ENCODE assay signal across 12 mouse cellular contexts in the genomic region with DNA sequence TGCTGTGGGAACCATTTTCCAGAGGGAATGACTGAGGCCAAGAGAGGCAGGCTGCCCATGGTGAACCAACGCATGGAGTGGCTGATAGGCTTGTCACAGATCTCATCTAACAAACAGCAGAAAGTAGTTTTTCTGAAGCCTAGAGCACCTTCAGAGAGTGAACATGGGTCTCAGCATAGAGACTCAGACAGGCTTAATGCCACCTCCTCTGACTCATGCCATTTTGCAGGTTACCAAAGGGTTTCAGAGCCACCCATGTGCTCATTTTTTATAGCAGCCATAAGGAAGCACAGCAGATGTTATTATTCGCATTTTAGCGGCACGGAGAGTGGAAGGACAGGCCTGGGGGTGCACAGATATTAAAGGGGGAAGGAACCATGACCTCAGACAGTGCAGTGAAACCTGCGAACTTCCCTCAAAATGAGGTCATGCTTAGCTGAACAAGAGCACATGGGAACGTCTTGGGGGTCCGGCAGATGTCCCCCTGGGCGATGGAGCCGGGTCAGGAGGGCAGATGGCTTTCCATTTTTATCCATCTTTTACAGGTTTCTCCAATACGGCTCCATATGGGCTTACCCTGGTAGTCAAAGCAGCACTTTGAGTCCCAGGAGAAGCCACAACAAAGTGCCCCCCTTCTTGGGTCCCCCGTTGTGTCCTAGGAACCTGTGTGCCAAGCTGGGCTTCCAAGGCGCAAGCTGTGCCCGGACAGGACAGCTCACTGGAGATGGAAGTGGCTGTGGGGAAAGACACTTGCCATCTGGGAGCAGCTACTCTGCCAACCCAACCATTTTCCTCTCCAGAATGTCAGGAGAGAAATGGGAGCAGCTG.
DNase-seq lines count a peak whose midpoint lies in the region; ATAC-seq lines count a peak whose summit lies in the region.
"Had no signal": no experiment of that assay in that cellular context is flagged by ENCODE, and none has a peak within 500 bp of the region (broad histone marks: within the 10 kb centered on the region; RNA-seq: fewer than 3 reads in every experiment).

No protein-coding gene starts in this region.

- no peaks in the 10 kb centered on the region for H3K36me3 ChIP-seq in midbrain, embryonic 13.5 days
- H3K36me3 ChIP-seq in midbrain, embryonic 16.5 days (ENCODE audit: control insufficient read depth, insufficient read depth, low read length), result no peaks in the 10 kb centered on the region
- H3K36me3 ChIP-seq in limb, embryonic 15.5 days, result no peaks in the 10 kb centered on the region
- H3K36me3 ChIP-seq in liver, embryonic 12.5 days, result no peaks in the 10 kb centered on the region

- WGBS in midbrain, embryonic 13.5 days, result 83% methylated on average over 13 of the region's 13 CpGs
- 88% methylated on average over 13 of the region's 13 CpGs for WGBS in midbrain, embryonic 16.5 days
- WGBS in limb, embryonic 15.5 days, result 58% methylated on average over 13 of the region's 13 CpGs
- 69% methylated on average over 13 of the region's 13 CpGs for WGBS in liver, embryonic 12.5 days (ENCODE audit: insufficient replicate concordance)

- no peak overlapping the region for H3K9ac ChIP-seq in midbrain, embryonic 13.5 days (replicated peaks)
- H3K9ac ChIP-seq in midbrain, embryonic 16.5 days (ENCODE audit: low read depth, low read length), result no peak overlapping the region
- H3K9ac ChIP-seq in limb, embryonic 15.5 days, result no peak overlapping the region
- no peak overlapping the region for H3K9ac ChIP-seq in liver, embryonic 12.5 days

- no peak overlapping the region for H3K4me2 ChIP-seq in midbrain, embryonic 13.5 days (replicated peaks)
- no peak overlapping the region for H3K4me2 ChIP-seq in midbrain, embryonic 16.5 days (ENCODE audit: low read length)
- no peak overlapping the region for H3K4me2 ChIP-seq in limb, embryonic 15.5 days
- no peak overlapping the region for H3K4me2 ChIP-seq in liver, embryonic 12.5 days

- 0 out of 2 replicates have a peak, but pooled peaks have one; percentile 31 for ATAC-seq in frontal cortex, adult (ENCODE audit: low TSS enrichment)
- peak; percentile 14; the same call in 1 of the 2 replicates for ATAC-seq in midbrain, embryonic 13.5 days
- ATAC-seq in midbrain, embryonic 16.5 days, result no peak
- ATAC-seq in limb, embryonic 15.5 days (ENCODE audit: insufficient number of reproducible peaks, low FRiP score, low TSS enrichment, low read depth), result no peak
- ATAC-seq in liver, embryonic 12.5 days, result no peak
- ATAC-seq in megakaryocyte-erythroid progenitor cell, adult 5-6 weeks (replicated peaks; ENCODE audit: low FRiP score, low TSS enrichment, poor library complexity, severe bottlenecking), result no peak
- ATAC-seq: intestine, embryonic 16.5 days had no signal

- no peak overlapping the region for H3K4me3 ChIP-seq in midbrain, embryonic 13.5 days (replicated peaks)
- no peak overlapping the region for H3K4me3 ChIP-seq in midbrain, embryonic 16.5 days (ENCODE audit: low read depth, low read length)
- H3K4me3 ChIP-seq in limb, embryonic 15.5 days, result no peak overlapping the region
- no peak overlapping the region for H3K4me3 ChIP-seq in liver, embryonic 12.5 days

- H3K27me3 ChIP-seq in midbrain, embryonic 13.5 days, result peaks cover 26% of the 10 kb centered on the region
- no peaks in the 10 kb centered on the region; the same call in 1 of the 2 replicates for H3K27me3 ChIP-seq in midbrain, embryonic 16.5 days (ENCODE audit: control insufficient read depth, insufficient read depth, low read depth, low read length)
- H3K27me3 ChIP-seq in limb, embryonic 15.5 days, result no peaks in the 10 kb centered on the region
- 0 out of 2 replicates have a peak, but pooled peaks cover 3% of the 10 kb centered on the region for H3K27me3 ChIP-seq in liver, embryonic 12.5 days (replicated peaks)

- no peaks in the 10 kb centered on the region for H3K9me3 ChIP-seq in midbrain, embryonic 13.5 days
- H3K9me3 ChIP-seq in midbrain, embryonic 16.5 days (replicated peaks; ENCODE audit: control insufficient read depth, low read length, poor library complexity, severe bottlenecking), result peaks cover under 1% of the 10 kb centered on the region; the same call in 1 of the 2 replicates
- H3K9me3 ChIP-seq in limb, embryonic 15.5 days, result no peaks in the 10 kb centered on the region
- no peaks in the 10 kb centered on the region; the same call in 1 of the 2 replicates for H3K9me3 ChIP-seq in liver, embryonic 12.5 days (replicated peaks)

- H3K27ac ChIP-seq in midbrain, embryonic 13.5 days, result no peak overlapping the region
- H3K27ac ChIP-seq in midbrain, embryonic 16.5 days (ENCODE audit: low read length), result no peak overlapping the region
- peak overlapping the region; percentile 67; the same call in 1 of the 2 replicates for H3K27ac ChIP-seq in limb, embryonic 15.5 days
- no peak overlapping the region for H3K27ac ChIP-seq in liver, embryonic 12.5 days

- no peaks in the 10 kb centered on the region for H3K4me1 ChIP-seq in midbrain, embryonic 13.5 days (replicated peaks)
- no peaks in the 10 kb centered on the region for H3K4me1 ChIP-seq in midbrain, embryonic 16.5 days (ENCODE audit: control insufficient read depth, insufficient read depth, low read length)
- H3K4me1 ChIP-seq in limb, embryonic 15.5 days, result peaks cover 47% of the 10 kb centered on the region
- H3K4me1 ChIP-seq in liver, embryonic 12.5 days, result peaks cover 7% of the 10 kb centered on the region; the same call in 1 of the 2 replicates

- no peak for DNase-seq in frontal cortex, adult 2 months (ENCODE audit: extremely low spot score in 1 of 2, low spot score in 1 of 2)
- DNase-seq in cerebellum, postnatal 25 days, result peak; percentile 94
- DNase-seq: adrenal gland, postnatal 10 days; embryo, embryonic 11 days; thymus, postnatal 25 days had no signal

Comparison
In these comparisons a context has a peak if more than half of its experiments do, and no peak if none do; other contexts are left out.
1. ATAC-seq: peak in frontal cortex, adult (single experiment) and midbrain, embryonic 13.5 days (single experiment); none in midbrain, embryonic 16.5 days (single experiment), limb, embryonic 15.5 days (single experiment), liver, embryonic 12.5 days (single experiment) and megakaryocyte-erythroid progenitor cell, adult 5-6 weeks (single experiment).
2. DNase-seq: peak in cerebellum, postnatal 25 days (2 of 2); none in frontal cortex, adult 2 months (0 of 2).